Mouse (Mus musculus) forebrain, embryonic 16.5 days (tissue): ENCODE data around the gene Nr6a1. TPM values are rescaled to one million over a fixed set of nuclear protein-coding genes. Genes with fewer than 3 reads are reported as not detected.

Experiments
- ATAC-seq: fragments of 200-750 bp; cut with Nextera tagmentation; 2 replicates; pipeline ENCODE4 v1.8.0; 2017; ENCODE audit warnings: mild to moderate bottlenecking, moderate library complexity
- H3K27ac ChIP-seq: fragments of 300-500 bp; sonication (generic); 2 replicates; pipeline ENCODE4 v1.5.1; 2014; ENCODE audit warnings: low read length, control low read depth
- H3K27me3 ChIP-seq: fragments of 300-500 bp; sonication (generic); replicated peaks from 2 replicates; pipeline ENCODE4 v1.6.1; 2014; ENCODE audit warnings: low read length; ENCODE audit not compliant: control insufficient read depth, insufficient read depth
- H3K36me3 ChIP-seq: fragments of 300-500 bp; sonication (generic); 2 replicates; pipeline ENCODE4 v1.6.1; 2014; ENCODE audit not compliant: control insufficient read depth, insufficient read depth
- H3K4me1 ChIP-seq: fragments of 300-500 bp; sonication (generic); replicated peaks from 2 replicates; pipeline ENCODE4 v1.6.1; 2014; ENCODE audit warnings: low read length; ENCODE audit not compliant: control insufficient read depth, insufficient read depth
- H3K4me2 ChIP-seq: fragments of 300-500 bp; sonication (generic); 2 replicates; pipeline ENCODE4 v1.6.1; 2014; ENCODE audit warnings: mild to moderate bottlenecking, low read length, control low read depth
- H3K4me3 ChIP-seq: fragments of 300-500 bp; sonication (generic); replicated peaks from 2 replicates; pipeline ENCODE4 v1.5.1; 2014; ENCODE audit warnings: mild to moderate bottlenecking, low read length, control low read depth
- H3K9ac ChIP-seq: fragments of 300-500 bp; sonication (generic); replicated peaks from 2 replicates; pipeline ENCODE4 v1.6.1; 2014; ENCODE audit warnings: low read depth, low read length, control low read depth
- H3K9me3 ChIP-seq: fragments of 300-500 bp; sonication (generic); 2 replicates; pipeline ENCODE4 v1.6.1; 2016; ENCODE audit warnings: low read length; ENCODE audit not compliant: control insufficient read depth
- WGBS: fragments of 180-500 bp; shearing (Covaris S2); extraction: QIAGEN DNeasy Blood & Tissue Kit; methylation state at CpG from one replicate; pipeline ENCODE4 v1.1.7; 2014; 5-methylcytosine and 5-hydroxymethylcytosine counted together
- polyA plus RNA-seq: library from polyadenylated mRNA; unstranded; fragments of >200 nt; fragmentation: Nextera tagmentation; extraction: Ambion mirVana; gene quantifications from 2 replicates; pipeline ENCODE4 v1.2.1, GENCODE M21; 2015

Nr6a1 gene
- polyA plus RNA-seq, 1 experiment from 2014 or later: 1.1 TPM

DNA sequence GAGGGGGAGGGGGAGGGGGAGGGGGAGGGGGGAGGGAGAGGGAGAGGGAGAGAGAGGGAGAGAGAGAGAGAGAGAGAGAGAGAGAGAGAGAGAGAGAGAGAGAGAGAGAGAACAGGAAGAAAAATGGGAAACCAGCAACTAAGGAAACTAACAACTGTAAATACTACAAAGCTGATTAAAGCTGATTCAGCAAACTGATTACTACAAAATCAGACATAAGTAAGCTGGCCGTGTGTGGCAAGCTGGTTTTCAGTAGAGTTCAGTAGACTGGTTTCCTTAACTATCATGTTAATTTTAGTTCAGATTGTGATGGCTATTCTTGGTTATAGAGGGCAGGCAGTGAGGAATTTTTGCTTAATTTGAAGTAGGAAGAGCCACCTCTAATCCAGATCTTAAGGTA lies 18.9 kb downstream of the Nr6a1 start:
- 69% methylated on average over 1 of the region's 1 CpGs for WGBS
- Histone ChIP-seq H3K9ac (no peak overlapping the region), H3K4me3 (no peak overlapping the region), H3K4me2 (no peak overlapping the region), H3K9me3 (no peaks in the 10 kb centered on the region), H3K36me3 (no peaks in the 10 kb centered on the region), H3K27me3 (no peaks in the 10 kb centered on the region), H3K27ac (no peak overlapping the region), H3K4me1 (no peaks in the 10 kb centered on the region)
- no peak for ATAC-seq

- peak; percentile 71 for ATAC-seq
- WGBS: 73% methylated on average over 5 of the region's 5 CpGs
- no peak overlapping the region for H3K9ac ChIP-seq
- no peak overlapping the region for H3K27ac ChIP-seq
- H3K4me2 ChIP-seq: no peak overlapping the region
- no peaks in the 10 kb centered on the region for H3K4me1 ChIP-seq
- H3K4me3 ChIP-seq: no peak overlapping the region
- no peaks in the 10 kb centered on the region for H3K27me3 ChIP-seq
- H3K36me3 ChIP-seq: no peaks in the 10 kb centered on the region
- no peaks in the 10 kb centered on the region for H3K9me3 ChIP-seq
Measured at GRCm38 (mm10) chr2:38906097-38906496, 21.4 kb downstream of the Nr6a1 start.

DNA sequence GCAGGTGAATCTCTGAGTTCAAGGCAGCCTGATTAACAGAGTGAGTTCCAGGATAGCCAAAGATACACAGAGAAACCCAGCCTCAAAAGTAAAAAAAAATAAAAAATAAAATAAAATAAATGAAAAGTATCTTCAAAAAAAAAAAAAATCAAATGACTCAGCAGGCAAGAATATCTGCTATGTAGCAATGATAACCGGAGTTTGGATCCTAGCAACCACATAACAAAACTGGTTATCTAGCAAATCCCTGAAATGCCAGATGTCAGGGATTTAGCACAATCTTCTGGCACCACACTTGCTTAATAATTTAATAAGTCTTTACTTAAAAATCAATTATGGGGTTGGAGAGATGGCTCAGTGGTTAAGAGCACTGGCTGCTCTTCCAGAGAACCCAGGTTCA lies 23.2 kb downstream of the Nr6a1 start:
- H3K4me2 ChIP-seq: no peak overlapping the region
- H3K27me3 ChIP-seq: no peaks in the 10 kb centered on the region
- H3K4me1 ChIP-seq: no peaks in the 10 kb centered on the region
- H3K27ac ChIP-seq: no peak overlapping the region
- no peak overlapping the region for H3K4me3 ChIP-seq
- ATAC-seq: no peak
- H3K9me3 ChIP-seq: no peaks in the 10 kb centered on the region
- no peaks in the 10 kb centered on the region for H3K36me3 ChIP-seq
- 81% methylated on average over 1 of the region's 1 CpGs for WGBS
- H3K9ac ChIP-seq: no peak overlapping the region

- H3K4me3 ChIP-seq: no peak overlapping the region
- no peak overlapping the region for H3K9ac ChIP-seq
- ATAC-seq: no peak
- no peaks in the 10 kb centered on the region for H3K27me3 ChIP-seq
- H3K4me1 ChIP-seq: no peaks in the 10 kb centered on the region
- H3K36me3 ChIP-seq: no peaks in the 10 kb centered on the region
- no peaks in the 10 kb centered on the region for H3K9me3 ChIP-seq
- no peak overlapping the region for H3K27ac ChIP-seq
- no peak overlapping the region for H3K4me2 ChIP-seq
Measured at GRCm38 (mm10) chr2:38902866-38903265, 24.6 kb downstream of the Nr6a1 start.

GRCm38 (mm10) chr2:38880907-38881672 lies 46.4 kb downstream of the Nr6a1 start:
- no peak overlapping the region for H3K9ac ChIP-seq
- no peaks in the 10 kb centered on the region for H3K27me3 ChIP-seq
- no peak for ATAC-seq
- H3K4me3 ChIP-seq: no peak overlapping the region
- no peaks in the 10 kb centered on the region for H3K4me1 ChIP-seq
- H3K9me3 ChIP-seq: no peaks in the 10 kb centered on the region
- H3K27ac ChIP-seq: no peak overlapping the region
- no peaks in the 10 kb centered on the region for H3K36me3 ChIP-seq
- no peak overlapping the region for H3K4me2 ChIP-seq
- 88% methylated on average over 5 of the region's 5 CpGs for WGBS

DNA sequence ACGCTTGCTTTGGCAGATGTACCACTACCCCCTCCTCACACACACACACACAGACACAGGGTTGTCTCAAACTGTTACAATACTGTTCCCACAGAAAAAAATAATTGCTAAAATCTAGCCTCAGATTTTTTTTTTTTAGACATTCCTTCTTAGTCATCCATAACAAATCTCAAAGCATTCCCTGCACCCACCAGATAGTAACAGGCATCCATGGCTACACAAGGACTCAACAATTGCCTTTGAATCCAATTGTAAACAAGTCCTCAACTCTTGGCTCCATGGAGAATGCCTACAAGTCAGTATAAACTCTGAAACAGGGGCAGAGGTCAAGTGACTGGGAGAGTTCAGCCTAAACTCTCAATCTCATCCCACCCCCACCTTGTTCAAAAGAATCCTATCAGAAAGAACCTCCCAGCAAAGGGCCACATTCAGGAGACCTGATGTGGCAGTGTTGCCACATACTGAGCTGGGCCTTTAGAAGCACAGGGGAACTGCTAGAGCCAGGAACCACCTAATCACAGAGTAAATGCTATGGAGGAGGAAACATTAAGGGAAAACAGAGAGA lies 52.9 kb downstream of the Nr6a1 start:
- 83% methylated on average over 1 of the region's 1 CpGs for WGBS
- Histone ChIP-seq H3K27ac (no peak overlapping the region), H3K36me3 (no peaks in the 10 kb centered on the region; the same call in 1 of the 2 replicates), H3K27me3 (no peaks in the 10 kb centered on the region), H3K9me3 (no peaks in the 10 kb centered on the region), H3K4me1 (no peaks in the 10 kb centered on the region), H3K9ac (no peak overlapping the region), H3K4me2 (no peak overlapping the region), H3K4me3 (no peak overlapping the region)
- no peak for ATAC-seq

DNA sequence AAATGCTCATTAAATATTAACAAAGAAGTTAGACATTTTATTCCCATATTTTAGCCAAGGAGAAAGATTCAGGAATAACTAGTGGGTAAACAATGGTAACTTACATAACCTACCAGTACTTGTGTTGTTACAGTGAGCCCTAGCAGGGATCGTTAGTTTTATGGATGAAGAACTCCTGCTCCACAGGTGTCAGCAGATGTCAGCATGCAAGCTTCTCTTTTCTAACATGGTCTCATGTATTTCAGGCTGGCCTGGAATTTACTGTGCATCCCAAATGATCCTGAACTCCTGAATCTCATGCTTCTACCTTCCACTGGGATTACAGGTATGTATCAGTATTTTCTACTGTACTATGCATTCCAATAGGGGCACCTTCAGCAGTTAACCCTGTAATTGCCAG lies 54.8 kb downstream of the Nr6a1 start:
- no peak overlapping the region for H3K4me2 ChIP-seq
- H3K9ac ChIP-seq: no peak overlapping the region
- 38% methylated on average over 1 of the region's 1 CpGs for WGBS
- H3K36me3 ChIP-seq: no peaks in the 10 kb centered on the region; the same call in 1 of the 2 replicates
- no peaks in the 10 kb centered on the region for H3K4me1 ChIP-seq
- H3K27ac ChIP-seq: no peak overlapping the region
- no peak overlapping the region for H3K4me3 ChIP-seq
- no peaks in the 10 kb centered on the region for H3K9me3 ChIP-seq
- H3K27me3 ChIP-seq: no peaks in the 10 kb centered on the region
- no peak for ATAC-seq

GRCm38 (mm10) chr2:38866711-38867110 lies 60.8 kb downstream of the Nr6a1 start:
- Histone ChIP-seq H3K27me3 (no peaks in the 10 kb centered on the region), H3K9ac (no peak overlapping the region), H3K4me3 (no peak overlapping the region), H3K36me3 (no peaks in the 10 kb centered on the region), H3K9me3 (no peaks in the 10 kb centered on the region), H3K4me2 (no peak overlapping the region), H3K27ac (no peak overlapping the region), H3K4me1 (no peaks in the 10 kb centered on the region)
- no peak for ATAC-seq
- 100% methylated on average over 1 of the region's 1 CpGs for WGBS

GRCm38 (mm10) chr2:38864011-38864410 lies 63.5 kb downstream of the Nr6a1 start:
- Histone ChIP-seq H3K4me1 (no peaks in the 10 kb centered on the region), H3K36me3 (no peaks in the 10 kb centered on the region), H3K27me3 (no peaks in the 10 kb centered on the region), H3K4me3 (no peak overlapping the region), H3K9me3 (no peaks in the 10 kb centered on the region), H3K9ac (no peak overlapping the region), H3K4me2 (no peak overlapping the region), H3K27ac (no peak overlapping the region)
- ATAC-seq: peak; percentile 75
- WGBS: 53% methylated on average over 4 of the region's 4 CpGs
